Mouse (Mus musculus): ENCODE data around the gene Gsg1.

- TF ChIP-seq CTCF (IDR thresholded peaks at IDR 0.05; ENCODE audit: low read depth) = no peak
- TF ChIP-seq EP300 (IDR thresholded peaks at IDR 0.05; ENCODE audit: low read depth) = no peak
Measured at GRCm38 (mm10) chr6:135295082-135295861, 41.1 kb upstream of the Gsg1 start.

All from liver, postnatal 0 days (tissue).